Mouse (Mus musculus) liver, embryonic 16.5 days (tissue): ENCODE data around the gene Patj. TPM values are rescaled to one million over a fixed set of nuclear protein-coding genes. Genes with fewer than 3 reads are reported as not detected.
A peak's percentile ranks its signal among the peaks of the same experiment; 100 is the strongest.

Experiments used
- ATAC-seq: fragments of 200-750 bp; cut with Nextera tagmentation; 2 replicates; pipeline ENCODE4 v1.8.0; 2017; ENCODE audit warnings: low read depth, mild to moderate bottlenecking, moderate number of reproducible peaks, moderate library complexity
- H3K27ac ChIP-seq: fragments of 300-500 bp; sonication (generic); 2 replicates; pipeline ENCODE4 v1.5.1; 2014; ENCODE audit warnings: mild to moderate bottlenecking, low read length
- H3K27me3 ChIP-seq: fragments of 300-500 bp; sonication (generic); 2 replicates; pipeline ENCODE4 v1.6.1; 2014; ENCODE audit warnings: low read depth, low read length, mixed read lengths; ENCODE audit not compliant: control insufficient read depth, insufficient read depth
- H3K36me3 ChIP-seq: fragments of 300-500 bp; sonication (generic); 2 replicates; pipeline ENCODE4 v1.6.1; 2014; ENCODE audit warnings: mild to moderate bottlenecking; ENCODE audit not compliant: control insufficient read depth, insufficient read depth
- H3K4me1 ChIP-seq: fragments of 300-500 bp; sonication (generic); 2 replicates; pipeline ENCODE4 v1.6.1; 2014; ENCODE audit warnings: low read depth, low read length, mixed read lengths; ENCODE audit not compliant: control insufficient read depth
- H3K4me2 ChIP-seq: fragments of 300-500 bp; sonication (generic); 2 replicates; pipeline ENCODE4 v1.6.1; 2014; ENCODE audit warnings: low read depth, low read length, mixed read lengths
- H3K4me3 ChIP-seq: fragments of 300-500 bp; sonication (generic); 2 replicates; pipeline ENCODE4 v1.5.1; 2014; ENCODE audit warnings: low read depth, mild to moderate bottlenecking, low read length
- H3K9ac ChIP-seq: fragments of 300-500 bp; sonication (generic); 2 replicates; pipeline ENCODE4 v1.6.1; 2014; ENCODE audit warnings: low read depth, low read length
- H3K9me3 ChIP-seq: fragments of 300-500 bp; sonication (generic); replicated peaks from 2 replicates; pipeline ENCODE4 v1.6.1; 2016; ENCODE audit warnings: low read length; ENCODE audit not compliant: control insufficient read depth
- WGBS: fragments of 180-500 bp; shearing (Covaris S2); extraction: QIAGEN DNeasy Blood & Tissue Kit; methylation state at CpG from one replicate; pipeline ENCODE4 v1.1.7; 2014; ENCODE audit not compliant: insufficient replicate concordance; 5-methylcytosine and 5-hydroxymethylcytosine counted together
- polyA plus RNA-seq: library from polyadenylated mRNA; unstranded; fragments of >200 nt; fragmentation: Nextera tagmentation; extraction: Ambion mirVana; gene quantifications from 2 replicates; pipeline ENCODE4 v1.2.1, GENCODE M21; 2015

The Patj gene
- polyA plus RNA-seq, 1 experiment from 2014 or later = 3.3 TPM

DNA sequence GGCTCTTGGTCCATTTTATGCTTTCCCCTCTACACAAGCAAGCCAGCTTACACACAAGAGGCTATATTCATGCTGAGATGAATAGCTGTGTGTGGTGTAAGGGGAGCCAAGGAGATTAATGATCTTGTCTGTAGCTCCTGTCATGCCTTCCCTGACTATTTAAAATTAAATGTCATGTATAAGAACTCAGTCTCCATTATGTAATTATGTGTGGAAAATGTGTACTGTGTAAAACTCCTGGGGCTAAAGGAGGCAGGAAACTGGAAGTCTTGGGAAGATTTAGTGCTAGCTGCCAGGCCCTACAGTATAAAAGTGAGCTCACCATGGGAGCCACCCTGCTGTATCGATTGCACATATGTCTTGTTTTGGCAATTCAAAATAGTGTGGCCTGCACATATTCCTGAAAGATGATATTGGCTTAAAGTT lies 203.0 kb downstream of the Patj start:
- Histone ChIP-seq H3K4me3 (no peak overlapping the region), H3K4me2 (no peak overlapping the region), H3K27me3 (no peaks in the 10 kb centered on the region), H3K9me3 (no peaks in the 10 kb centered on the region), H3K36me3 (no peaks in the 10 kb centered on the region), H3K4me1 (no peaks in the 10 kb centered on the region), H3K27ac (no peak overlapping the region), H3K9ac (no peak overlapping the region)
- WGBS = 54% methylated on average over 1 of the region's 1 CpGs
- no peak for ATAC-seq

DNA sequence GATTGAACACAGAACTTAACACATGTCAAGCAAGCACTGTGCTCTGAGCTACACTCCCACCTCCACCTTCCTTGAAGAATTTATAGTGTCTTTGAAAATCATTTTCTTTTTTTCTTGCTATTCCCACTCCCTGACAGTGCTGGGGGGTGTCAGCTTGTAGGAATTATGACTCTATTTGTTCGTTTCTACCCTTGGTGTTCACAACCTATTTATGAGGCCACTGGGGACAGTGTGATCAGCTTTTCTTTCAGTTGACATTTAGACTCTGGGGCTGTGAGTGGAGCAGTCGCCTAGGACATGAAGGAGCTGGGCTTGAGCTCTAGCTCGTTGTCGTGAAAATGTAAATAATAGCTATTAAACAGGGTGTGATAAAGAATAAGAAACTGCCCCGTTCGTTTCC lies 203.8 kb downstream of the Patj start:
- H3K36me3 ChIP-seq = no peaks in the 10 kb centered on the region
- no peaks in the 10 kb centered on the region for H3K27me3 ChIP-seq
- no peak overlapping the region for H3K4me2 ChIP-seq
- no peaks in the 10 kb centered on the region for H3K4me1 ChIP-seq
- 48% methylated on average over 6 of the region's 6 CpGs for WGBS
- no peak overlapping the region for H3K9ac ChIP-seq
- ATAC-seq = no peak
- no peak overlapping the region for H3K4me3 ChIP-seq
- H3K27ac ChIP-seq = no peak overlapping the region
- no peaks in the 10 kb centered on the region for H3K9me3 ChIP-seq

DNA sequence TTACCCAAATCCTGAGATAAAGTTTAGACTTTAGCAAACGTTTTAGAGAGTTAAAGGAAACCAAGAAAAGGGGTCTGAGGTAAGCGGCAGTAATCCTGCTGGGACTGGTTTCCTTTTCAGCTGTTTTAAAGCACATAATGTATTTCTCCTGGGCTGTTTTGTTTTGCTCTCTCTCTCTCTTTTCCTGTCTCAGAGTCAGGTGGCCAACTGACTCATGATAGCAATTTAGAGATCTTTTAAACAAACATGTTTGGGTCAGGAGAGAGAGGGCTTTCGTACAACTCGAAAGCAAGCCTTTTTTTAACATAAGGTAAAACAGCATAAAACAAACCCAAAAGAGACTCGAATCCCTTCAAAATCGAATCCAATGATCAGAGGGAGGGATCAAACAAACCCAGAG lies 207.5 kb downstream of the Patj start:
- Histone ChIP-seq H3K27ac (no peak overlapping the region), H3K9me3 (no peaks in the 10 kb centered on the region), H3K4me1 (no peaks in the 10 kb centered on the region), H3K36me3 (no peaks in the 10 kb centered on the region), H3K27me3 (no peaks in the 10 kb centered on the region), H3K4me3 (no peak overlapping the region), H3K4me2 (no peak overlapping the region), H3K9ac (no peak overlapping the region)
- 38% methylated on average over 6 of the region's 6 CpGs for WGBS
- ATAC-seq = no peak

DNA sequence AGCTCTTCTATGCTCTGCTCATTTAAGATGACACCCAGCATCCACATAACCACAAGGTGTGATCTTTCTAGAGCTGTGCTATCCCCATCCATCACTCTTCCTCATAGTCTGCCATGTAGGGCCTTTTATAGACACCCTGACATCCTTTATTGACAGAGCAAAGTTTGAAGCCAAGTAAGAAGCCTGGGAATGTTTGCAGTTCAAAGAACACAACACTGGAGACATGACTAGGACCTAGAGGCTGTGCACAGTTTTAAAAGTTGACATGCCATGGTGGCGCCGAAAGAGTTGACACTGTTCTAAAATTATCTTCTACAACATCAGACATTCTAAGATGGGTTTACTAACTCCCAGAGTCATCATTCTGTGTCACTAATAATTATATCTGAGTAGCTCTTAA lies 214.9 kb downstream of the Patj start:
- no peak overlapping the region for H3K27ac ChIP-seq
- H3K9ac ChIP-seq = no peak overlapping the region
- no peak overlapping the region for H3K4me2 ChIP-seq
- H3K9me3 ChIP-seq = no peaks in the 10 kb centered on the region
- H3K4me3 ChIP-seq = no peak overlapping the region
- H3K36me3 ChIP-seq = no peaks in the 10 kb centered on the region
- ATAC-seq = peak; percentile 45; the same call in 1 of the 2 replicates
- no peaks in the 10 kb centered on the region for H3K4me1 ChIP-seq
- H3K27me3 ChIP-seq = no peaks in the 10 kb centered on the region
- 57% methylated on average over 2 of the region's 2 CpGs for WGBS

DNA sequence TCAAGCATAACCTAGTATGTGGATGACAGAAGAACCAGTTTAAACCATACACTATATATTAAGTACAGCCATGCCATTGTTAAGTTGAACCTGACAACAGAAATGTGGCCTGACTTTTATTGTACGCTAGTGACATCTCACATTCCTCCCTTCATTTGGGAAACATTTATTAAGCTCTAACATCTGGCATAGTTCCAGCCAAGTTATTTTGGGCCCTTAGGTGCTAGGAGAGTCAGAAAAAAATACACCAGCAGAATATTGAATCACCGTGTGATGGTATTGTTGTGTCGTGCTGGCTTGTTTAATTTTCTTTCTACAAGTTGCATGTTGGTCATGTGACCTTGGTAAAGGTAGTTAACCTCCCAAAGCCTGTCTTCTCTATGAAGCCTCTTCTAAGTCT lies 218.8 kb downstream of the Patj start:
- Histone ChIP-seq H3K4me3 (no peak overlapping the region), H3K9me3 (no peaks in the 10 kb centered on the region), H3K36me3 (no peaks in the 10 kb centered on the region), H3K27ac (no peak overlapping the region), H3K27me3 (no peaks in the 10 kb centered on the region), H3K4me1 (no peaks in the 10 kb centered on the region), H3K9ac (no peak overlapping the region), H3K4me2 (no peak overlapping the region)
- no peak for ATAC-seq
- WGBS = 64% methylated on average over 3 of the region's 3 CpGs

DNA sequence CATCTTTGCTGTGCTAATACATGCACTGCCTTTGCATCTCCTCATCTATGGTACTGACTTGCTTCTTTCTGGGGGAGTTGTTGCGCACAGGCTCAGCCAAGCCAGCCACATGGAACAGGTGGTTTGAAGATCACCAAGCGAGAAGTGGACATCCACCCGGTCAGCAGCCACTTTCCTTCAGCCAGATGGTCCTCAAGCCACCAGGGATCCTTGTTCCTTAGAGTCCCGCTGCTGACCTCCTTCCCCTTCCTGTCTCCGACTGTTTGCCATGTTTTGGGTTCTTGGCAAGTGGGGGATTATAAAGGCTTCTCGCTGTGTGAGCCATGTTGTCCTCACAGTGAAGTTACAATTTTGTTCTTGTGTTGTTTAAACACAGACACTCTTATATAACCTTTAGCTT lies 223.6 kb downstream of the Patj start:
- Histone ChIP-seq H3K4me3 (no peak overlapping the region), H3K9ac (no peak overlapping the region), H3K36me3 (no peaks in the 10 kb centered on the region), H3K4me2 (no peak overlapping the region), H3K9me3 (no peaks in the 10 kb centered on the region), H3K27ac (no peak overlapping the region), H3K27me3 (no peaks in the 10 kb centered on the region), H3K4me1 (no peaks in the 10 kb centered on the region)
- ATAC-seq = no peak
- 62% methylated on average over 6 of the region's 6 CpGs for WGBS

DNA sequence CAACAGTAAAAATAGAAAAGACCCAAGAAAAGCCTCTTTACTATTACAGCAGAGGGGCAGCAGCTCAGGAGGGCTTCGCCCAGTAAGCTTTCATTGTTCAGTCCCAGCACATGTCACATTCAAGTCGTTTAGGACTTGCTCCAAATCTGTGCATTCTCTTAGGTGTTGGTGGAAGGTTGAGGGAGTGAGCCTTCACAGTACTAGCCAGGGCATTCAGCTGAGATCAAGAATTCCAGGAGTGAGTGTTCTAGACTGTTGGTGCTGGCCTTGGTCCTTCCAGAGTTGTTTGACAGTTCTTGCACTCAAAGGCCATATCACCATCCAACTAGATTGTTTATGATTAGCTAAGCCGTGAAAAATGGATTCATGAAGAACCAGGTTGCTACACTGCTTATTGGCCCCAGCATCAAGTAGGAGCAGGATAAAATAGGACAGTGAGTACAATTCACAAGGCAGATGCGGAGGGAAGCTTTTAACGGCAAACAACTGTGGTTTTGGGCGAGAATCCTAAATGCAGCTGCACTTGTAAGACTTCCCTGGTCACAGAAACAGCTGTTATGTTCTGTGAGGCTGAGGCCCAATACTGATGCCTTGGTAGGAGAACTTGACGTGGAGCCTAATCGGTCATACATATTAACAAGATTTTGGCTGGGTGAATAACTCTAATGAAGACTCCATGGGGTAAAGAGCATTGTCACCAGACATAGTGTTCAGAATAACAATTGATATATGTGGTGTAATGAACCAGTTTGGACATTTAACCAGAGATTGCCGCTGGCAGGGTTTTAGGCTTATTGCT lies 225.6 kb downstream of the Patj start:
- WGBS = 62% methylated on average over 9 of the region's 9 CpGs

DNA sequence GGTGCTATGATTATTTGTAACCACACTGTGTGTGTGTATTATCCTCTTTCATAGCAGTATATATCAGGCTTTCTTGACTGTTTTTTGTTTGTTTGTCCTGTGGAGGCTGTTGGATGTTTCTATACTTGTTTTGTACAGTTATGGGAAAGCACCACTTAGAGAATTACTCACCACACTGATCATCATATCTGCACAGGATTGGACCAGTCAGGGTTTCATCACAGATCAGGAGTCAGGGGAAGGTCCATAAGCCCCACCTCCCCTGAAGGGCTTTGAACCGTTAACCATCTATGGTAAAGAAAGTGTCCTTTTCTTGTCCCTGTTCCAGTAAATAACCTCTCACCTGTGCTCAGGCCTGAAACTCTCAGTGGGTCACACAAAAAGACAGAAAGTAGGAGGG lies 226.6 kb downstream of the Patj start:
- WGBS = 61% methylated on average over 1 of the region's 1 CpGs
- Histone ChIP-seq H3K27ac (no peak overlapping the region), H3K4me3 (no peak overlapping the region), H3K9me3 (no peaks in the 10 kb centered on the region), H3K4me1 (no peaks in the 10 kb centered on the region), H3K4me2 (no peak overlapping the region), H3K36me3 (no peaks in the 10 kb centered on the region), H3K9ac (no peak overlapping the region), H3K27me3 (no peaks in the 10 kb centered on the region)
- ATAC-seq = no peak

More for the DNA sequence above, 225.6 kb downstream of the Patj start:
- Histone ChIP-seq H3K4me1 (no peaks in the 10 kb centered on the region), H3K4me3 (no peak overlapping the region), H3K36me3 (no peaks in the 10 kb centered on the region), H3K27ac (no peak overlapping the region), H3K9me3 (no peaks in the 10 kb centered on the region), H3K9ac (no peak overlapping the region), H3K27me3 (no peaks in the 10 kb centered on the region), H3K4me2 (no peak overlapping the region)
- no peak for ATAC-seq

DNA sequence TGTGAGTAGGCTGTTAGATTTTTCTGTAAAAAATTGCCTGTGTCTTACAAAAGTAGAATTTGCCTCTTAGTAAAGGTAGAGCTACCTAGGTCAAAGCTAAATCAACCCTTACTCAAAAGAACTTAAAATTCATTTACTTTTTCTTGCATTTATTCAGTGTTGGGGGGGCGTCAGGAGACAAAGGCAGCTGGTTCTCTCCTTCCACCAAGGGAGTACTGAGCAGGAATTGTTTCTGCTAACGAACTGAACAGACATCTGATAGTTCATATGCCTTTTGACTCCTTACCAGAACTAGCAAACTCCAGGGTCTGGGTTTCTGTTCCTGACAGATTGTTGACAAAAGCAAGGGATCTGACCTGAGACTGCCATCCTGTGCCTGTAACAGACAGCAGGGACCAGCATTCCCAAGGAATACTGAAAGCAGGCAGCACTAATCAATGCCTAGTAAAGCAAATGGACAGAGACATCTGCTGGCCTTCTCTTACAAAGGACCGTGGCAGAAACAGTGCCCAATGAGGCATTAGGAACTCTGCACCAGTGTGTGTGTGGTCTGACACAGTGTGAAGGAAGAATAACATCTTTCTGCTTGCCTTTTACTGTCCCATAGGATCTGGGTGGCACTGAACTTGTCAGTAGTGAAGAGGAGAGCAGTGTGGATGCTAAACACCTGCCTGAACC lies 227.6 kb downstream of the Patj start:
- Histone ChIP-seq H3K4me1 (no peaks in the 10 kb centered on the region), H3K27me3 (no peaks in the 10 kb centered on the region), H3K9me3 (no peaks in the 10 kb centered on the region), H3K9ac (no peak overlapping the region), H3K4me3 (no peak overlapping the region), H3K36me3 (no peaks in the 10 kb centered on the region), H3K4me2 (no peak overlapping the region), H3K27ac (no peak overlapping the region)
- WGBS = 46% methylated on average over 3 of the region's 3 CpGs
- no peak for ATAC-seq
